Mouse (Mus musculus) neural tube, embryonic 14.5 days (tissue): ENCODE data around the gene Olfr1291-ps1. TPM values are rescaled to one million over a fixed set of nuclear protein-coding genes. Genes with fewer than 3 reads are reported as not detected.

Experiments used
- polyA plus RNA-seq: library from polyadenylated mRNA; unstranded; fragments of >200 nt; fragmentation: Nextera tagmentation; extraction: Ambion mirVana; gene quantifications from 2 replicates; pipeline ENCODE4 v1.2.1, GENCODE M21; 2014

Gene Olfr1291-ps1
- polyA plus RNA-seq, 1 experiment from 2014 or later: not detected

Other genes starting within 250 kb of the Olfr1291-ps1 start
- not detected in 2 replicates for gene Olfr1276, start 242.7 kb upstream of the Olfr1291-ps1 start, polyA plus RNA-seq
- gene Olfr1277, start 223.1 kb upstream of the Olfr1291-ps1 start, polyA plus RNA-seq: not detected in 2 replicates
- not detected in 2 replicates for gene Olfr1278, start 207.0 kb upstream of the Olfr1291-ps1 start, polyA plus RNA-seq
- not detected in 2 replicates for gene Olfr1279, start 196.5 kb upstream of the Olfr1291-ps1 start, polyA plus RNA-seq
- gene Olfr1280, start 183.2 kb upstream of the Olfr1291-ps1 start, polyA plus RNA-seq: not detected in 2 replicates
- gene Olfr1281, start 170.7 kb upstream of the Olfr1291-ps1 start, polyA plus RNA-seq: not detected in 2 replicates
- gene Olfr1282, start 161.1 kb upstream of the Olfr1291-ps1 start, polyA plus RNA-seq: not detected in 2 replicates
- gene Olfr1283, start 130.4 kb upstream of the Olfr1291-ps1 start, polyA plus RNA-seq: not detected in 2 replicates
- gene Olfr1284, start 121.7 kb upstream of the Olfr1291-ps1 start, polyA plus RNA-seq: not detected in 2 replicates
- gene Olfr1286, start 74.1 kb upstream of the Olfr1291-ps1 start, polyA plus RNA-seq: not detected in 2 replicates
- not detected in 2 replicates for gene Olfr1287, start 48.0 kb upstream of the Olfr1291-ps1 start, polyA plus RNA-seq
- not detected in 2 replicates for gene Olfr1288, start 23.1 kb upstream of the Olfr1291-ps1 start, polyA plus RNA-seq
- gene Olfr1289, start 16.4 kb upstream of the Olfr1291-ps1 start, polyA plus RNA-seq: not detected in 2 replicates
- not detected in 2 replicates for gene Olfr1290, start 3.4 kb upstream of the Olfr1291-ps1 start, polyA plus RNA-seq
- not detected in 2 replicates for gene Olfr1293-ps, start 28.0 kb downstream of the Olfr1291-ps1 start, polyA plus RNA-seq
- not detected in 2 replicates for gene Olfr1294, start 43.1 kb downstream of the Olfr1291-ps1 start, polyA plus RNA-seq
- not detected in 2 replicates for gene Olfr1295, start 72.5 kb downstream of the Olfr1291-ps1 start, polyA plus RNA-seq
- gene Olfr1297, start 129.3 kb downstream of the Olfr1291-ps1 start, polyA plus RNA-seq: not detected in 2 replicates
- not detected in 2 replicates for gene Olfr1298, start 152.0 kb downstream of the Olfr1291-ps1 start, polyA plus RNA-seq
- not detected in 2 replicates for gene Olfr1299, start 164.2 kb downstream of the Olfr1291-ps1 start, polyA plus RNA-seq